Mouse (Mus musculus): ENCODE data around the gene Crtac1. TPM values are rescaled to one million over a fixed set of nuclear protein-coding genes. Genes with fewer than 3 reads are reported as not detected.

The Crtac1 gene
- total and polyA plus RNA-seq, 3 experiments, result 0.15 TPM; not detected in 2

DNA sequence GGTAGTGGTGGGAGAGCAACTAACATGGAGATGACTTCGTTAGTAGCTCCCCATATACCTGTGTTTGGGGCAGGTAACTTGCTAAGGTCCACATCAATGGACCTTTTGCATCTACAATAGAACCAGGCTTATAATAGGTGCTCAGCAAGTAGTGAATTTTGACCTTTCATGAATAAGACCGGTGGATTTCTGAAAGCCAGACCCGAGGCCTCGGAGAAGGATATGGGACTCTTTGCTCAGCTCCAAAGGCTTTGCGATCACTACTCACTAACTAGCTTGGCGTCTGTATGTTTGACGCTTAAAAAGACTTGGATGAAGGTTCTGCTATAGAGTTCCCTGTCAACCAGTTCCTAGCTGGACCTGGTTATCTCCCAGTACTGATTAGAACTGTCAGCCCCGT, 1.2 kb upstream of the Crtac1 start:
- no peak overlapping the region for H3K9ac ChIP-seq (ENCODE audit: control insufficient read depth, low read depth, low read length, poor library complexity, severe bottlenecking)
- no peak overlapping the region for H3K4me3 ChIP-seq (ENCODE audit: control insufficient read depth in 1 of 2, insufficient read depth in 1 of 2, low read depth in 2 of 2, low read length in 2 of 2)
- peaks cover 0 to 2% of the 10 kb centered on the region in 2 experiments; a peak in 1 of 4 replicates for H3K27me3 ChIP-seq (ENCODE audit: control insufficient read depth in 1 of 2, insufficient read depth in 2 of 2, low read length in 2 of 2)
- DNase-seq (ENCODE audit: low read depth, low spot score), result no peak
- no peaks in the 10 kb centered on the region for H3K4me1 ChIP-seq (ENCODE audit: control insufficient read depth in 1 of 2, insufficient read depth in 2 of 2, low read length in 2 of 2)
- no peaks in the 10 kb centered on the region; the same call in 1 of the 2 replicates for H3K9me3 ChIP-seq (replicated peaks; ENCODE audit: insufficient read depth, low read length)
- TF ChIP-seq JUND (IDR thresholded peaks at IDR 0.05; ENCODE audit: low read depth, low read length) (no peak), ZC3H11A (IDR thresholded peaks at IDR 0.05; ENCODE audit: low read depth, low read length) (no peak), CTCF (IDR thresholded peaks at IDR 0.05 in 2 of 3, conservative IDR thresholded peaks at IDR 0.05 in 1 of 3; ENCODE audit: control insufficient read depth in 1 of 3, insufficient read depth in 1 of 3, low read depth in 2 of 3, low read length in 3 of 3, poor library complexity in 1 of 3, severe bottlenecking in 1 of 3) (no peak), KAT2A (conservative IDR thresholded peaks at IDR 0.05; ENCODE audit: low read depth, low read length) (no peak), SMC3 (IDR thresholded peaks at IDR 0.05; ENCODE audit: low read depth, low read length) (no peak), TBP (IDR thresholded peaks at IDR 0.05; ENCODE audit: low read depth, low read length) (no peak), RAD21 (IDR thresholded peaks at IDR 0.05; ENCODE audit: low read depth, low read length) (no peak), BHLHE40 (IDR thresholded peaks at IDR 0.05; ENCODE audit: borderline replicate concordance, low read depth, low read length) (no peak), MAFK (IDR thresholded peaks at IDR 0.05; ENCODE audit: borderline replicate concordance, low read depth, low read length) (no peak), USF1 (IDR thresholded peaks at IDR 0.05; ENCODE audit: low read depth, low read length) (no peak), MYB (IDR thresholded peaks at IDR 0.05; ENCODE audit: low read depth, low read length) (no peak), TCF12 (IDR thresholded peaks at IDR 0.05; ENCODE audit: low read depth, low read length) (no peak), MAZ (IDR thresholded peaks at IDR 0.05; ENCODE audit: low read depth, low read length) (no peak), GATA1 (IDR thresholded peaks at IDR 0.05; ENCODE audit: low read depth, low read length) (no peak), USF2 (IDR thresholded peaks at IDR 0.05; ENCODE audit: borderline replicate concordance in 1 of 2, insufficient read depth in 1 of 2, low read depth in 1 of 2, low read length in 2 of 2) (no peak), ELF1 (IDR thresholded peaks at IDR 0.05; ENCODE audit: low read depth, low read length) (no peak), CHD1 (IDR thresholded peaks at IDR 0.05; ENCODE audit: low read depth, low read length) (no peak), GABPA (IDR thresholded peaks at IDR 0.05; ENCODE audit: low read depth, low read length) (no peak), POLR2AphosphoS2 (IDR thresholded peaks at IDR 0.05; ENCODE audit: low read length) (no peak), SIN3A (IDR thresholded peaks at IDR 0.05; ENCODE audit: low read length) (no peak)
- no peaks in the 10 kb centered on the region for H3K79me2 ChIP-seq (ENCODE audit: control insufficient read depth, insufficient read depth, low read length, poor library complexity)
- no peak overlapping the region for H3K27ac ChIP-seq (ENCODE audit: control insufficient read depth, low read depth, low read length)
- H3K36me3 ChIP-seq (ENCODE audit: control insufficient read depth in 1 of 2, insufficient read depth in 2 of 2, low read length in 2 of 2), result no peaks in the 10 kb centered on the region

DNA sequence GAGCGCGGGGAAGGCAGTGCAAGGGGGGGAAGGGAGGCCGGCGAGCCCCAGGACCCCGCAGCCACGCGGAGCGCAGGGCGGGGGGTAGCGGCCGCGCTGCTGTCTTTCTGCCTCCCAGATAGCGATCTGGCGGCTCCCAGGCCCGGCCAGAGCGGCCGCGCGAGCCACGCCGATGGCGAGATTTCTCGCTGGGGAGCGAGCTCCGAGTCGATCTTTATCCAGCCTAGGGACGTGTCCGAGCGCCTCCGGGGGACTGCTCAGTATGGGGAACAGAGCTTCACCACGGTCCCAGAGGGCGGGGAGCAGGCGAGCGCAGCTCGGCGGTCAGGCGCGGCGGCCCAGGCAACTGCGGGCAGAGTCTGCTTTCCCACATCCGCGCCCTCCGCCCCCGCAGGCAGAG, 608 bp upstream of the Crtac1 start:
- H3K9ac ChIP-seq (ENCODE audit: control insufficient read depth, low read depth, low read length, poor library complexity, severe bottlenecking), result no peak overlapping the region
- H3K9me3 ChIP-seq (replicated peaks; ENCODE audit: insufficient read depth, low read length), result no peaks in the 10 kb centered on the region; the same call in 1 of the 2 replicates
- H3K4me1 ChIP-seq (ENCODE audit: control insufficient read depth in 1 of 2, insufficient read depth in 2 of 2, low read length in 2 of 2), result no peaks in the 10 kb centered on the region
- TF ChIP-seq MAX (IDR thresholded peaks at IDR 0.05; ENCODE audit: low read length) (no peak), MAFK (IDR thresholded peaks at IDR 0.05; ENCODE audit: borderline replicate concordance, low read depth, low read length) (no peak), CHD2 (IDR thresholded peaks at IDR 0.05; ENCODE audit: low read length) (no peak), USF1 (IDR thresholded peaks at IDR 0.05; ENCODE audit: low read depth, low read length) (no peak), POLR2A (IDR thresholded peaks at IDR 0.05; ENCODE audit: control insufficient read depth in 1 of 2, insufficient read depth in 1 of 2, low read depth in 1 of 2, low read length in 2 of 2, poor library complexity in 1 of 2) (no peak), ETS1 (IDR thresholded peaks at IDR 0.05; ENCODE audit: low read depth, low read length) (no peak), ELF1 (IDR thresholded peaks at IDR 0.05; ENCODE audit: low read depth, low read length) (no peak), MAZ (IDR thresholded peaks at IDR 0.05; ENCODE audit: low read depth, low read length) (no peak), RAD21 (IDR thresholded peaks at IDR 0.05; ENCODE audit: low read depth, low read length) (no peak), NELFE (IDR thresholded peaks at IDR 0.05; ENCODE audit: low read depth, low read length) (no peak), CTCF (IDR thresholded peaks at IDR 0.05 in 2 of 3, conservative IDR thresholded peaks at IDR 0.05 in 1 of 3; ENCODE audit: control insufficient read depth in 1 of 3, insufficient read depth in 1 of 3, low read depth in 2 of 3, low read length in 3 of 3, poor library complexity in 1 of 3, severe bottlenecking in 1 of 3) (no peak), MYB (IDR thresholded peaks at IDR 0.05; ENCODE audit: low read depth, low read length) (no peak), GATA1 (IDR thresholded peaks at IDR 0.05; ENCODE audit: low read depth, low read length) (no peak), CHD1 (IDR thresholded peaks at IDR 0.05; ENCODE audit: low read depth, low read length) (no peak), POLR2AphosphoS5 (IDR thresholded peaks at IDR 0.05; ENCODE audit: borderline replicate concordance, low read depth, low read length) (no peak), POLR2AphosphoS2 (IDR thresholded peaks at IDR 0.05; ENCODE audit: low read length) (no peak)
- H3K27me3 ChIP-seq (ENCODE audit: control insufficient read depth in 1 of 2, insufficient read depth in 2 of 2, low read length in 2 of 2), result peaks cover 0 to 2% of the 10 kb centered on the region in 2 experiments; a peak in 1 of 4 replicates
- no peak overlapping the region for H3K4me3 ChIP-seq (ENCODE audit: control insufficient read depth in 1 of 2, insufficient read depth in 1 of 2, low read depth in 2 of 2, low read length in 2 of 2)
- H3K36me3 ChIP-seq (ENCODE audit: control insufficient read depth in 1 of 2, insufficient read depth in 2 of 2, low read length in 2 of 2), result no peaks in the 10 kb centered on the region
- DNase-seq (ENCODE audit: low read depth, low spot score), result no peak
- H3K27ac ChIP-seq (ENCODE audit: control insufficient read depth, low read depth, low read length), result no peak overlapping the region
- no peaks in the 10 kb centered on the region for H3K79me2 ChIP-seq (ENCODE audit: control insufficient read depth, insufficient read depth, low read length, poor library complexity)

All from MEL (cell line).